Mouse (Mus musculus): ENCODE data around the gene Atxn7. TPM values are rescaled to one million over a fixed set of nuclear protein-coding genes. Genes with fewer than 3 reads are reported as not detected.

Atxn7 gene
- total and polyA plus RNA-seq, 3 experiments = 11.4 to 16.5 (median 12.5) TPM

- peak overlapping the region; percentile 86 for H3K4me3 ChIP-seq (ENCODE audit: low read depth, low read length)
- H3K36me3 ChIP-seq (replicated peaks) = peaks cover 25% of the 10 kb centered on the region
- DNase-seq (ENCODE audit: low spot score) (peak; percentile 62), ATAC-seq (ENCODE audit: extremely low read depth, insufficient number of reproducible peaks, low FRiP score, poor library complexity, severe bottlenecking) (peak; percentile 32)
- peaks cover 25% of the 10 kb centered on the region for H3K4me1 ChIP-seq (ENCODE audit: insufficient read depth, low read depth, low read length)
- no peaks in the 10 kb centered on the region for H3K9me3 ChIP-seq (replicated peaks)
- TF ChIP-seq CTCF (IDR thresholded peaks at IDR 0.05; ENCODE audit: low read depth, low read length) (no peak), POLR2AphosphoS5 (IDR thresholded peaks at IDR 0.05; ENCODE audit: insufficient replicate concordance, low read depth, low read length) (no peak), TAL1 (conservative IDR thresholded peaks at IDR 0.05; ENCODE audit: low read depth, low read length) (no peak), GATA1 (IDR thresholded peaks at IDR 0.05; ENCODE audit: borderline replicate concordance, low read length) (no peak), GATA2 (IDR thresholded peaks at IDR 0.05; ENCODE audit: borderline replicate concordance, low read depth, low read length) (no peak)
- H3K27me3 ChIP-seq (ENCODE audit: insufficient read depth, low read length) = no peaks in the 10 kb centered on the region
These were observed 536 bp upstream of the Atxn7 start for GRCm38 (mm10) chr14:13960482-13961325.

GRCm38 (mm10) chr14:13962476-13962875, 1.2 kb downstream of the Atxn7 start:
- ATAC-seq (ENCODE audit: extremely low read depth, insufficient number of reproducible peaks, low FRiP score, poor library complexity, severe bottlenecking) (no peak), DNase-seq (ENCODE audit: low spot score) (no peak)
- TF ChIP-seq CTCF (IDR thresholded peaks at IDR 0.05; ENCODE audit: low read depth, low read length) = no peak
- TF ChIP-seq POLR2AphosphoS5 (IDR thresholded peaks at IDR 0.05; ENCODE audit: insufficient replicate concordance, low read depth, low read length) = no peak
- TF ChIP-seq GATA1 (IDR thresholded peaks at IDR 0.05; ENCODE audit: borderline replicate concordance, low read length) = no peak
- TF ChIP-seq GATA2 (IDR thresholded peaks at IDR 0.05; ENCODE audit: borderline replicate concordance, low read depth, low read length) = no peak
- TF ChIP-seq TAL1 (conservative IDR thresholded peaks at IDR 0.05; ENCODE audit: low read depth, low read length) = no peak
- no peak overlapping the region; the same call in 1 of the 2 replicates for H3K4me3 ChIP-seq (ENCODE audit: low read depth, low read length)
- H3K36me3 ChIP-seq (replicated peaks) = peaks cover 16% of the 10 kb centered on the region
- no peaks in the 10 kb centered on the region for H3K9me3 ChIP-seq (replicated peaks)
- H3K27me3 ChIP-seq (ENCODE audit: insufficient read depth, low read length) = no peaks in the 10 kb centered on the region
- peaks cover 22% of the 10 kb centered on the region for H3K4me1 ChIP-seq (ENCODE audit: insufficient read depth, low read depth, low read length)

- Histone ChIP-seq H3K36me3 (replicated peaks) (peaks cover 7% of the 10 kb centered on the region), H3K9me3 (replicated peaks) (no peaks in the 10 kb centered on the region), H3K27me3 (ENCODE audit: insufficient read depth, low read length) (no peaks in the 10 kb centered on the region), H3K4me3 (ENCODE audit: low read depth, low read length) (no peak overlapping the region), H3K4me1 (ENCODE audit: insufficient read depth, low read depth, low read length) (peaks cover 15% of the 10 kb centered on the region)
- TF ChIP-seq GATA1 (IDR thresholded peaks at IDR 0.05; ENCODE audit: borderline replicate concordance, low read length) = no peak
- TF ChIP-seq CTCF (IDR thresholded peaks at IDR 0.05; ENCODE audit: low read depth, low read length) = no peak
- no peak for TF ChIP-seq TAL1 (conservative IDR thresholded peaks at IDR 0.05; ENCODE audit: low read depth, low read length)
- TF ChIP-seq POLR2AphosphoS5 (IDR thresholded peaks at IDR 0.05; ENCODE audit: insufficient replicate concordance, low read depth, low read length) = no peak
- no peak for TF ChIP-seq GATA2 (IDR thresholded peaks at IDR 0.05; ENCODE audit: borderline replicate concordance, low read depth, low read length)
- DNase-seq (ENCODE audit: low spot score) (no peak), ATAC-seq (ENCODE audit: extremely low read depth, insufficient number of reproducible peaks, low FRiP score, poor library complexity, severe bottlenecking) (no peak)
These were observed 2.3 kb downstream of the Atxn7 start for GRCm38 (mm10) chr14:13963527-13963926.

GRCm38 (mm10) chr14:13967607-13968006, 6.4 kb downstream of the Atxn7 start:
- no peak for TF ChIP-seq TAL1 (conservative IDR thresholded peaks at IDR 0.05; ENCODE audit: low read depth, low read length)
- no peak for TF ChIP-seq GATA2 (IDR thresholded peaks at IDR 0.05; ENCODE audit: borderline replicate concordance, low read depth, low read length)
- TF ChIP-seq GATA1 (IDR thresholded peaks at IDR 0.05; ENCODE audit: borderline replicate concordance, low read length) = no peak
- no peak for TF ChIP-seq CTCF (IDR thresholded peaks at IDR 0.05; ENCODE audit: low read depth, low read length)
- TF ChIP-seq POLR2AphosphoS5 (IDR thresholded peaks at IDR 0.05; ENCODE audit: insufficient replicate concordance, low read depth, low read length) = no peak
- H3K4me1 ChIP-seq (ENCODE audit: insufficient read depth, low read depth, low read length) = peaks cover 8% of the 10 kb centered on the region
- peaks cover 2% of the 10 kb centered on the region for H3K36me3 ChIP-seq (replicated peaks)
- DNase-seq (ENCODE audit: low spot score) = no peak
- H3K9me3 ChIP-seq (replicated peaks) = no peaks in the 10 kb centered on the region
- H3K27me3 ChIP-seq (ENCODE audit: insufficient read depth, low read length) = no peaks in the 10 kb centered on the region
- H3K4me3 ChIP-seq (ENCODE audit: low read depth, low read length) = no peak overlapping the region
- no peak for ATAC-seq (ENCODE audit: extremely low read depth, insufficient number of reproducible peaks, low FRiP score, poor library complexity, severe bottlenecking)

GRCm38 (mm10) chr14:13968476-13968875, 7.2 kb downstream of the Atxn7 start:
- no peak for DNase-seq (ENCODE audit: low spot score)
- Histone ChIP-seq H3K36me3 (replicated peaks) (peaks cover 2% of the 10 kb centered on the region), H3K4me1 (ENCODE audit: insufficient read depth, low read depth, low read length) (peaks cover 6% of the 10 kb centered on the region), H3K4me3 (ENCODE audit: low read depth, low read length) (no peak overlapping the region), H3K9me3 (replicated peaks) (no peaks in the 10 kb centered on the region), H3K27me3 (ENCODE audit: insufficient read depth, low read length) (no peaks in the 10 kb centered on the region)
- TF ChIP-seq GATA1 (IDR thresholded peaks at IDR 0.05; ENCODE audit: borderline replicate concordance, low read length) (no peak), TAL1 (conservative IDR thresholded peaks at IDR 0.05; ENCODE audit: low read depth, low read length) (no peak), CTCF (IDR thresholded peaks at IDR 0.05; ENCODE audit: low read depth, low read length) (no peak), GATA2 (IDR thresholded peaks at IDR 0.05; ENCODE audit: borderline replicate concordance, low read depth, low read length) (no peak), POLR2AphosphoS5 (IDR thresholded peaks at IDR 0.05; ENCODE audit: insufficient replicate concordance, low read depth, low read length) (no peak)
- ATAC-seq (ENCODE audit: extremely low read depth, insufficient number of reproducible peaks, low FRiP score, poor library complexity, severe bottlenecking) = no peak

- H3K27me3 ChIP-seq (ENCODE audit: insufficient read depth, low read length) = no peaks in the 10 kb centered on the region
- H3K4me1 ChIP-seq (ENCODE audit: insufficient read depth, low read depth, low read length) = peaks cover 6% of the 10 kb centered on the region
- DNase-seq (ENCODE audit: low spot score) = no peak
- no peak overlapping the region for H3K4me3 ChIP-seq (ENCODE audit: low read depth, low read length)
- no peaks in the 10 kb centered on the region for H3K9me3 ChIP-seq (replicated peaks)
- no peak for TF ChIP-seq GATA1 (IDR thresholded peaks at IDR 0.05; ENCODE audit: borderline replicate concordance, low read length)
- no peak for TF ChIP-seq GATA2 (IDR thresholded peaks at IDR 0.05; ENCODE audit: borderline replicate concordance, low read depth, low read length)
- TF ChIP-seq TAL1 (conservative IDR thresholded peaks at IDR 0.05; ENCODE audit: low read depth, low read length) = no peak
- no peak for TF ChIP-seq POLR2AphosphoS5 (IDR thresholded peaks at IDR 0.05; ENCODE audit: insufficient replicate concordance, low read depth, low read length)
- no peak for TF ChIP-seq CTCF (IDR thresholded peaks at IDR 0.05; ENCODE audit: low read depth, low read length)
- ATAC-seq (ENCODE audit: extremely low read depth, insufficient number of reproducible peaks, low FRiP score, poor library complexity, severe bottlenecking) = no peak
- H3K36me3 ChIP-seq (replicated peaks) = no peaks in the 10 kb centered on the region
These were observed 9.3 kb downstream of the Atxn7 start for GRCm38 (mm10) chr14:13970513-13970912.

Data from G1E (cell line).